Mouse (Mus musculus): Measurements from ENCODE around the gene Svep1. TPM values are rescaled to one million over a fixed set of nuclear protein-coding genes. Genes with fewer than 3 reads are reported as not detected.

Gene Svep1
- total RNA-seq, 2 experiments from 2014 or later, result not detected

DNA sequence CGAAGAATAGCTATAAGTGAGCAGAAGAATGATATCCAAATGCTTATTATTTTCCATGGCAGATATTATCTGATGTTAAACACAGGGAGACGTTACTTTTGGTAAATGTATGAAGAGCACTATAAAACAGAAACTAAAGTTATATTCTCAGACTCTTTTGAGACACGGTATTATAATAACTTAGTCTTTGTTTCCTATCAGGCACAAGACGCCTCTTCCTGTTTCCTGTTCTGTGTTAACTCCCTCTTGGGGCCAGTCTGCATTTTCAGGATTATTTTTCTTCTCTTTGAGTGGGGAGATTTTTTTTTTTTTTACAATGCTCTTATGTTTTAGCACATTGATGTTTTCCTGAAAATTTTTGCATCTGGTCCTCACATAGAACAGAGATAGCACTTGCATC, 120.5 kb downstream of the Svep1 start:
- ATAC-seq (replicated peaks; ENCODE audit: poor library complexity), result no peak

DNA sequence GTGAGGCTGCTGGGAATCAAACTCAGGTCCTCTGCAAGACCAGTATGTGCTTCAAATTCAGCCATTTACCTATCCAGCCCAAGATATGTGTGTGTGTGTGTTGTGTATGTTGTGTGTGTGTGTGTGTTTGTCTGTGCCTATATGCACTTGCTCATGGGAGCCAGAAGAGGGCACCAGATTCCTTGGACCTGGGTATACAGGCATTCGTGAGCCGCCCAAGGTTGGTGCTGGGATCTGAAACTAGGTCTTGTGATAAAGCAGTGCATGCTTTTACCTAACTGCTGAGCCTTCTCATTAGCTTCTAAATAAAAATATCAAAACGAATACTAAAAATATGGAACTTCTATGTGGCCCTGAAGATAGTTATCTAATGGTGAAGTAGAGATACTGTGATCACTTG, 121.3 kb downstream of the Svep1 start:
- ATAC-seq (replicated peaks; ENCODE audit: poor library complexity), result peak; percentile 59; the same call in 1 of the 2 replicates

DNA sequence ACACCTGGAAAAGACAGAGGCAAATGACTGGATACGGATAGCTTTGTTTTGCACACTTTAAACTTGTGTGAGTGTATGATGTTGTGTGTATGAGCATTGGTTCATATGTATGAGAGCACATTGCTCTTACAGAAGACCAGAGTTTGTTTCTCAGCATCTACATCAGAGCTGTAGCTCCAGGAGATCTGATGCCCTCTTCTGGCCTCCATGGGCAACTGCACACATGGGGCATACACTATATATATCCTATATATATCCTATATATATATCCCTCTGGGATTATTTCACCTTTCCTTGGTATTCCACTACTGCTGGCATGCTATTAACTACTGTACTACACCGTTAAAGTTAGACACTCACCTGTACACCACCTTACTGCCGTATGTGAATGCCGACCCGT, 122.5 kb downstream of the Svep1 start:
- no peak for ATAC-seq (replicated peaks; ENCODE audit: poor library complexity)

DNA sequence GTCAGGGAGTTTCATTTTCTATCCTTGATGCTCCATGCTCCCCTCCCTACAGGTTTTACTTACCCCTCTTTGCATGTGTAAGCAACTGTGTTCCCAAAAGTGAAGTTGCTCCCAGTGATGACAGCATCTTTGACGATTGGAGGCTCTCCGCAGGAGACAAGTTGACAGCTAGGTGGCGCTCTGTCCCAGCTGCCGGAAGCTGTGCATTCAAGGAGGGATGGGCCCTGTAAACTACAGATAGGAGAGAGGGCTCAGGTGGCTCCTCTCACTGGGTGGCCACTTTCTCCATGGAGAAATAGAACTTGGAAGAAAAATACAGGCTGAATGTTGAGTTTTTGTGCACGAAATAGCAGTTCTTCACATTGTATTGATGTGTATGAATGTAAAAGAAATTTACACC, 124.1 kb downstream of the Svep1 start:
- peak; percentile 82 for ATAC-seq (replicated peaks; ENCODE audit: poor library complexity)

DNA sequence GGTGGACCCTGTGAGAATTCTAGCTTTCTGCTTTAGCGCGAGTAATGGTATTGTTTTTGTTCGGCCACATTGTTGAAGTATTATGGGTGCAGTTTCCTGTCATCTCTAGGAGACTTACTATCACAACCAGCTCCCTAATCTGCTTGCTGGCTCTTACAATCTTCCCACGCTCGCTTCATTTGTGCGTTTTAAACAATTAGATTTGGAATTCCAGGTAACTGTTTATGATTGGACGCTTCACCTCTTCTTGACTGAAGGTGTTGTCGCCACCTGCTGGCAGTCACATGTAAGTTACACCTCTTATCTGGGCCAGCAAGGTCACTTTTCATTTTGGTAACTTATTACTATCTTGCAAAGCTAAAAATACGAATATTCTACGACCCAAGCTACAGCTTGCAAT, 127.0 kb downstream of the Svep1 start:
- peak; percentile 78 for ATAC-seq (replicated peaks; ENCODE audit: poor library complexity)

DNA sequence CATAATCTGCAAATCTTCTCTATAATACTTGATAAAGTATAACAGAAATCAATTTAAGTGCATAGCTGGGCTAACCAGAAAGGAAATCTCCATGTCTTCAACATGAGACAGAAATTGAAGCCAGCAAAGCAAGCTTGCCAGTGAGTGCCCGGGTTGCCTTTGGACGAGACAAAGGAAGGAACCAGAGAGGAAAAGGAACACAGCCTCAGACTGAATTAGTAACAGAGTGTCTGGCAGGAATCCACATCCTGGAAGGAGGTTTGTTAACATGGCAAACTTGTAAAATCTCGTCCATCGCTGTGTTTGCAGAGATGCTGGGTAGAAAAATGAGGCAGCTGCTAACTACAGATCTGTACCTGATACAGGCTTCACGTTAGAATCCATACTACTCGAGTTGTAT, 128.7 kb downstream of the Svep1 start:
- no peak for ATAC-seq (replicated peaks; ENCODE audit: poor library complexity)

DNA sequence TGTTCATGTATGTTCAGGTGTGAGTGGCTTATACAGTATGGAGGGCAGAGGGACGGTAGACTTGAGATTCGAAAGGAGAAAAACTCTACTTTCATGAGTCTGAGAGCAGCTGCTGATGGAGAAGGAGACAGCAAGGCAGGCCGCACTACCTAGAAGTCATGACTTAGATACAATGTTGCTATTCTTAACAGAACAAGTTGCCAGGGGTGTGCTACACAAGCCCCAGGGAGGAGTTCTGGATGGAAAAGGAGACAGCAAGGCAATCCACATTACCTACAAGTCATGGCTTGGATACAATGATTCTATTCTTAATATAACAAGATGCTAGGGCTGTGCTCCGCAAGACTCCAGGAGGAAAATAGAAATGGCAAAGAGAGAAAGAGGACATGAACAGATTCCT, 129.1 kb downstream of the Svep1 start:
- no peak for ATAC-seq (replicated peaks; ENCODE audit: poor library complexity)

DNA sequence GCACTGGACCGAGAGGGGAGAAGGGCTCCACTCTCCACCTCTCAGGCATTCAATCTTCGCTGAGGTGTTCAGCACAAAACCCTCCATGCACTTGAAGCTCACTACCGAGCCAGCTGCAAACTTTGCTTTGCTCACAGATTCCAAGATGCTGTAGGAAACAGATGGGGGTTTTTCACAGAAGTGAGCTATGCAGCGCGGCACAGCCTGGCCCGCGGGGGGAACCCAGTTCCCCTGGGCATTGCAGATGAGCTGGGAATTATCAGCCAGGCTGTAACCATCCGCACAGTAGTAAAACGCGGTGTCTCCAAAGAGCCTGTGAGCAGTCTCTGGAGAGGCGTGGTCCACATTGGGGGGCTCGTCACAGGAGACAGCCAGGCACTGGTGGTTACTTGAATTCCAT, 133.8 kb downstream of the Svep1 start:
- ATAC-seq (replicated peaks; ENCODE audit: poor library complexity), result no peak

DNA sequence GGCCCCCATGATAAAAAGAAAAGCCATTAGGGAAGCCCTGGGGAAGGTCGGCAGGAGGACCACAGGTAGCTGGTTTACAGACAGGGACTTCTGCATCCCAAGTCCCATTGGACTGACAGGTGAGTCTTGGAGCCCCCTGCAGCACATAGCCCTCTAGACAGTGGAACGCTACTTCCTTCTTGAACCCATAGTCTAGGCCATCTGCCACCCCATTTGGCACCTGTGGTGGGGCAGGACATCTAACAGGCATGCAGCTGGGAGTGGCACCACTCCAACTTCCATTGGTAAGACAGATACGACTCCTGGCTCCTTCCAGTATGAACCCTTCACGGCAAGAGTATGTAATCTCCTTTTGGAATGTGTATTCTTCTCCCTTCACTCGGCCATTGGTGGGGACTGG, 137.8 kb downstream of the Svep1 start:
- ATAC-seq (replicated peaks; ENCODE audit: poor library complexity), result no peak

DNA sequence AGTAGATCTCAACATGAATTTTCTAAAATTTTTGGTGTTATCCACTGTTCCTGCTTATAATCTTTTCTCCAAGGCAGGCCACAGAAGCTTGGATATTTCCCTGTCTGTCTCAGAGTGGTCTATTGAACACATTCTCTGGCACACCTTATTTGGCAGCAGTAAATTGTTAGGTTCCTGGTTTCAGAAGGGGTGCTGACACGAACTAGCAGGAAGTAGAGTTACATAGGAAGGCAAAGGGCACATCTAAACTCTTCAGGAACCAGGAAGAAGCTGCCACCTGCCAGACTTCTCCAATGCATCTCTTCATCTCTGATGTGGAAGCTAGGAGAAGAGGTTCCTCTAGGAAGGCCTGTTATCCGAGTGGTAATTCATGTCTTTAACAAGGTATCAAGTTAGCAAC, 141.9 kb downstream of the Svep1 start:
- ATAC-seq (replicated peaks; ENCODE audit: poor library complexity), result no peak

DNA sequence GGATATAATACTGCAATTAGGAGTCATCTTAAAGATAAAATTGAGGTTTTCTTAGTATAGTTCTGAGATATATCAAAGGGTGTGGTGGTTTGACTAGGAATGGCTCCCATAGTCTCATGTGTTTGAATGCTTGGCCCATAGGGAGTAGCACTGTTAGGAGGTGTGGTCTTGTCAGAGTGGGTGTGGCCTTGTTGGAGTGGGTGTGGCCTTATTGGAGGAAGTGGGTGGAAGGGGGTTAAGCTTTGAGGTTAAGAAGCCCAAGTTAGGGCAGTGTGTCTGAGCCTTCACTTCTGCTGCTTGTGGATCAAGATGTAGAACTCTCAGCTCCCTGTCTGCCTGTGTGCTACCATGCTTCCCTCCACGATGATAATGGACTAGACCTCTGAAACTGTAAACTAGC, 143.7 kb downstream of the Svep1 start:
- peak; percentile 60 for ATAC-seq (replicated peaks; ENCODE audit: poor library complexity)

DNA sequence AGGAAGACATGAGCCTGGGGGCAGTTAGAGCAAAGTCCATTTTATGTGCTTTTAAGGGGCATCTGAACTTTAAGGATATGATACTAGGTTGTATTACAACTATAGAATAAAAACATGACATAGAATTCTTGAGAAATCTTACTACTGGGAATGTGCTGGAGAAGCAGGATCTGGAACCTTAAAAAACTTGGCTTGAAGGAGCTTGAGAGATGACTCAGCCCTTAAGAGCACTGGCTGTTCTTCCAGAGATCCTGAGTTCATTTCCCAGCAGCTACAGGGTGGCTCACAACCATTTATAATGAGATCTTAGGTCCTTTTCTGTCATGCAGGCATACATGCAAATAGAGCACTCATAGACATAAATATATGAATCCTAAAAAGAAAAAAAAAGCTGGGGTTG, 151.0 kb downstream of the Svep1 start:
- ATAC-seq (replicated peaks; ENCODE audit: poor library complexity), result no peak

DNA sequence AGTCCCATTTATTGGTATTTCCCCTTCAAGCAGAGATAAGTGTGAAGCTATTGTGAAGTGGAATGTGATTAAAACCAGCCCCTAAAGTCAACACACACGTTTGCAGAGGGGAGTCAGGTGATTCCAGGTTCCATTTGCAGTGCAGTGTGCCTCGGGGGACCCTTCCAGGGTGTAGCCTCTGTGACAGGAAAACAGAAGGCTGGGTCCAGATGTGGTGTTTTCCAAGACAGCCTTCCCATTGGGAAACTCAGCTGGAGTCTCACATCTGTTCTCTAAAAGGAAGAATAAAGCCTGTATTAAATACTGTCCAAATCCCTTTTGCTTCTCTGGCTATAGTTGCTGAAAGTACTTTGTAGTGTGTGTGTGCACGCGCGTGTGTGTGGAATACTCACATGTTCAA, 152.2 kb downstream of the Svep1 start:
- ATAC-seq (replicated peaks; ENCODE audit: poor library complexity), result no peak

DNA sequence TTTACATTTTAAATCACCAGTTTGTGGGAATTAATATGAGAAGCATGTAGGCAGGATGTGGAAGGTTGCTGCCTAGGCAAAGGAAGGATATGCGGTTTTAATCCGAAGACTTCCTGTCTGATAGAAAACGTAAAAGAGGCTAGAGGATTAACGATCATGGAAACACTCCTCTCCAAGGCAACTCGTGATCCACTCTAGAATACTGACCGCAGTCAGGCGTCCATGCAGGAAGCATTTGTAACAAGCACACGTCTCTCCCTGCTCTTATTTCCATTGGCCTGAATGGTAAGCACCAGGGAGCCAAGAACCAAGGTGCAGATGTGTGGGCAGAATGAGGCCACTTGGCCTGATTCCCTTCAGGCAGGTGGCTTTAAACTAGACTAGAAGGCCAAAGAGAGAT, 155.9 kb downstream of the Svep1 start:
- ATAC-seq (replicated peaks; ENCODE audit: poor library complexity), result peak; percentile 86

DNA sequence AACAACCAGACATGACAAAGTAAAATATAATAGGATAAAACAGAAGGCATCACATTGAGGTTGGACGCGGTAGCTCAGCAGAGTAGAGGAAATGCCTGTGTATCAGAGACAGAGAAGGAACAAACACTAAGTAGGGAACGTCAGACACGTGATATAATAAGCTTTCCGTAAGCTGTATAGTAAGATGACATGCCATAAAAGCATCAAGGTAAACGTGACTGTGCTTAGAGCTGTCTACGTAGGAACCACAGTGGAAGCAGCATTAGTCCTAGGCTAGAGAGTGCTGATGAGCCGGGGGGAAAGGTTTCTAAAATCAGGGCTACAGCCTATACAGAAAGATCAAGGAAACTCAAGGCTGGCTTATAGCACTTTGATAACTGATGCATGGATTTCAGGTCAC, 156.4 kb downstream of the Svep1 start:
- ATAC-seq (replicated peaks; ENCODE audit: poor library complexity), result peak; percentile 44

DNA sequence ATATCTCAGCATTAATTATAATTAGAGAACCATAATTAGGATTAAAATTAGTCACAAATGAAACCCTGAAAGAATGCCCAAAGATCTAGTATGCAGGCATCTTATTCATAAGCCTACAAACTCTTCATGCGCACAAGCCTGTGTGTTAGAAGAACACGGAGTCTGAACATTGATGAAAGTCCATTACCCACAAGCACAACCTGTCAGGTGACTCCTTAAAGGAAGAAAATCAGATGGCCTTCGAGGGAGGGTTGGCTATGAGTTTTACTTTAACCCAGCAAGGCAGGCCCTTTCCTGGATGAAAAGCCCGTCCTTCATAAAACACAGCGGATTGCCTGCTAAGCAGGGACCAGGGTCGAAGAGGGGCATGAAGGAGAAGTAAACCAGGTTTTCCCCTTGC, 161.8 kb downstream of the Svep1 start:
- ATAC-seq (replicated peaks; ENCODE audit: poor library complexity), result no peak

DNA sequence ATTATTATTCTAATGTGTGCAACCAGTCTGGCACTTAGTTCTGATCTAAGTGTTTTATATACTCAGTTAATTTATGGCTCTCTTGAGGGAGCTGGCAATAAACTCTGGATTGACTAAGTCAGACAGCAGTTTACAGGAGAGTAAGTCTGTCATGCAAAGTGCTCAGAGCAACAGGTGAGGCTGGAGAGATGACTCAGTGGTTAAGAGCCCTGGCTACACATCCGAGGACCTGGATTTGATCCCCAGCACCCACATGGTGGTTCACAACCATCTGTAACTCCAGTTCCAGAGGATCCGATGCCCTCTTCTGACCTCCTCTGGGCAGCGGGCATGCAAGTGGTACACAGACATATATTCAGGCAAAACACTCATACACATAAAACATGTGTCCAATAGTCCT, 162.3 kb downstream of the Svep1 start:
- no peak for ATAC-seq (replicated peaks; ENCODE audit: poor library complexity)

DNA sequence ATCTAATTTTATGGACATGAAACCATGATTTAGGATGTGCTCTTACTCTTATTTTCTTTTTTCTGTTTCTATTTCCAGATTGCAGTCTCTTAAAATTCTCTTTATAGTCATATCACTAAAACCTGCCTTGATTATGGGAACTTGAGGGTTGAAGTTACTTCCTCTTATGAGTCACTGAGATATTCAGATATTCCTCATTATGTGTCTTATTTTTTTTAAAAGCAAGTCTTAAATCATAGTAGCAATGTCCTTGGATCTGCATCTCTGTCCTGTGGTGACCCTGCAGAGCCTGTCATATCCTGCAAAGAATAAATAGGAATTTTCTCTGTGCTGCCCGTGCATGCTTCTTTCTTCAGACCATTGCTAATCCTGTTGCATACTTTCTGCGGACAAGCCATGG, 166.6 kb downstream of the Svep1 start:
- no peak for ATAC-seq (replicated peaks; ENCODE audit: poor library complexity)

DNA sequence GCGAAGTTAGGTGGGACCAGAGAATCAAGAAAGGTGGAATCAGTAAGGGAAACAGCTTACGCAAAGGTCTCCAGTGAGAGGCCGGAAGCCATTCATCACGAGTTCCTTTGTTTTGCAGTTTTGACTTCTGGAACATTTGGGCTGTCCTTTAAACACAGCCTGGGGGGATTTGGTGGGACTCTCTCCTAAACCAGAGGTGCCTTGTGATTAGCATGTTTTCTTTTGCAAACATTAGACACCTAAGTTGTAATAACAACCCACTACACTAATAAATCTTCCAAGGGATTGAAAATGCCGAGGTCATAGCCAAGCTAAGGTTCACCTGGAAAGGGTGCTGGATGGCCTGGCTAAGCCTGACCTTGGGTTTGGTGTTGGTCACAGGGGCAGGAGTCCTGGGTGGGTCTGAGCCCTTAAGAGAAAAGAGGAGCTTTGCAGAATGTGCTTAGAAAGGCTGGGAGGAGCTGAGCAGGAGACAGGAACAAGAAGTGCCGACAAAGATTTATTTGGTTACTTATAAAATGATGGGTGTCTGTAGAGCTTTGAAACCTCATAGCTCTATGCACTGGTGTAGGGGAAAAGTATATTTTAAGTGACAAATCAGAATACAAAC, 169.5 kb downstream of the Svep1 start:
- no peak for ATAC-seq (replicated peaks; ENCODE audit: poor library complexity)

DNA sequence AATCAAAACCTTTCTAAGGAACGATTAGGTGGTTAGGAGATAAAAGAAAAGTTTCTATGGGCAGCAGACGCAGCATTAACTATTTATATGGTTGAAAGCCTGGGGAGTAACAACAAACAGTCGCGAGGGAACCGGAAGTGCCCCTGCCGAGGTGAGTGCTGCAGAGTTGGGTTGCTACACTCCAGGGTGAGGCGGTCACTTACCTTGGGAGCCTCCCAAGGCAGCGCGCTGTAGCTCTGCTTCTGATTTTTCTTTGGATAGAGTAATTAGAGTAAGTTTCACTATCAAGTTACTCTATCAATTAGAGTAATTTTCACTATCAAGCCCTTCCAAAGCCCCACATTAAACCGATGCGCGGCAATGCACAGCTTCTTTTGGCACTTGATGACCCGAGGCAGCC, 172.0 kb downstream of the Svep1 start:
- no peak for ATAC-seq (replicated peaks; ENCODE audit: poor library complexity)

DNA sequence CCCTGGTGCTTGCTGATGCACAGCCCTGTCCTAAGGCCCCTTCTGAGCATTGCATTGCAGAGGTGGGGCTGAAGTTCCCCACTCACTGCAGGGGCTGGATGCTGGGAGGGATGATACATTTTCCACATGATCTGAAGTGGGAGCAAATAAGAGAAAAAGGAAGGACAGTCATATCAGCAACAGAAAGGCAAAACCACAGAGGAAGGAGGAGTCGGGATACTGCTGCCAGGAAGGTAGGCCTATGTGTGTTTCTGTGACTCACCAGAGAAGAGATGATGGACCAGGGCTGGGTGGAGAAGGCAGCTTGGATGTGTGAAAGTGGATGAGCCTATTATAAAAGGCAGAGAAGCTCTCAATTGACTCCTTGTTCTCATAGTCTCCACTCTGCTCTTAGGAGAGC, 173.9 kb downstream of the Svep1 start:
- no peak for ATAC-seq (replicated peaks; ENCODE audit: poor library complexity)

DNA sequence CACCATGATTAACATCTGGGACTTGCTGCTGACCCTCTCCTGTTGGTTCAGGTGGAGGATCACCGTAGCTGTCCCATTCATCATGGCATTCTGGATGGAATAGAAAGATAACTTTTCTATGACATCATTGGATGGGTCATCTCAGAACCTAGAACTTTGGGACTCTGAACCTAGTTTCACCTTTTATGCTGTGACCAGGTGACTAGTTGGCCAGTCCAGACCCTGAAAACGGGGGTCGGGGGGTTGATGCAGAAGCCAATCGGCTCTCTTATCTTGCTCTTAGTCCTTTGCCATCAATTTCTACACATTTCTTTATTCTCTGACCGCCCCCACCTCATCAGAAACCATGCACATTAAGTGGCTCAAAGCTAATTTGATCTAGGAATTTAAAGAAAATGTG, 197.6 kb downstream of the Svep1 start, which contains the start of gene Txndc8:
TSS of gene Txndc8 (minus strand) at position 101 of the 400 bp plus-strand sequence.
- ATAC-seq (replicated peaks; ENCODE audit: poor library complexity), result no peak

DNA sequence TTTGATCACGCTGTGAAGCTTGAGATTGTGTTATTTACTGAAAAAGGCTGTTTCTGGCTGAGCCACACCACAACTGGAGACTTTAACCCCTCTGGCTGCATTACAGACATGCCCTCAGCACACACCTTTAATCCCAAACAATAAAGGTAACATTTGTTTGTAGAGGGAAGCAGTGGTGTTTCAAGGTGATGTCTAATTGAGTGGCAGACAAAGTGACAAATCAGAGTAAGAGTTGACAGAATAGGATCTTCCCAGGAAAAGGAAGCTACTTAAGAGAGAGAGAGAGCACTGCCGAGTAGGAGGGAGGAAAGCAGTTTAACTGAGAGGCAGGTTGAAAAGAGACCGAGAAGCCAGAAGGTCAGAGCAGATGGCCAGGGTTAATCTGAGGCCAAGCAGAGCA, 203.2 kb downstream of the Svep1 start:
- no peak for ATAC-seq (replicated peaks; ENCODE audit: poor library complexity)

Measured in megakaryocyte progenitor cell, adult 5-6 weeks (primary cell).